Mouse (Mus musculus): ENCODE results near the gene Gm20388.

GRCm38 (mm10) chr8:120977131-120977530, 1066.5 kb downstream of the Gm20388 start:
- TF ChIP-seq CTCF (IDR thresholded peaks at IDR 0.05; ENCODE audit: borderline replicate concordance, extremely low read depth, insufficient read depth, insufficient read length) (no peak), POLR2A (IDR thresholded peaks at IDR 0.05; ENCODE audit: borderline replicate concordance, extremely low read depth, insufficient read depth, insufficient read length, poor library complexity, severe bottlenecking) (no peak)

Measured in brain, embryonic 14.5 days (tissue).